Mouse (Mus musculus) megakaryocyte, embryonic 14.5 days (primary cell): ENCODE measurements at regions not wholly inside any gene's neighbourhood (a gene's known extent, or its start where the extent isn't known, plus 50 kb on each side); places are given as distances from the start of the nearest gene placed in this dataset.

Source experiments
- FLI1 ChIP-seq: IDR thresholded peaks from 2 replicates; pipeline ENCODE4 v1.6.1; 2012; ENCODE audit warnings: low read length, inconsistent platforms, mixed read lengths
- GATA1 ChIP-seq: IDR thresholded peaks from 3 replicates; pipeline ENCODE4 v1.6.1; 2012; ENCODE audit warnings: mixed read lengths, low read length, inconsistent platforms, borderline replicate concordance

GRCm38 (mm10) chr16:29718965-29719364 lies 139.8 kb downstream of the Opa1 start:
- TF ChIP-seq GATA1 = no peak
- no peak for TF ChIP-seq FLI1
